Mouse (Mus musculus): ENCODE data around the gene Suv39h1.

- TF ChIP-seq EP300 (IDR thresholded peaks at IDR 0.05; ENCODE audit: insufficient read depth, low read depth, low read length) (no peak), CTCF (IDR thresholded peaks at IDR 0.05; ENCODE audit: low read depth, low read length) (no peak)
These were observed 40.7 kb upstream of the Suv39h1 start for GRCm38 (mm10) chrX:8115275-8115674.
